Mouse (Mus musculus) G1E (cell line): ENCODE results near the gene Slc39a13.

Source experiments
- CTCF ChIP-seq: IDR thresholded peaks from 2 replicates; pipeline ENCODE4 v1.5.1; 2012; ENCODE audit warnings: low read depth, low read length, inconsistent platforms, mixed read lengths
- GATA2 ChIP-seq: IDR thresholded peaks from 2 replicates; pipeline ENCODE4 v1.6.1; 2012; ENCODE audit warnings: low read depth, low read length, inconsistent platforms, borderline replicate concordance

- no peak for TF ChIP-seq CTCF
- TF ChIP-seq GATA2: no peak
These were observed 16.9 kb downstream of the Slc39a13 start for GRCm38 (mm10) chr2:91053181-91053933.
